ENCODE assay signal across 22 mouse cellular contexts in the genomic region with DNA sequence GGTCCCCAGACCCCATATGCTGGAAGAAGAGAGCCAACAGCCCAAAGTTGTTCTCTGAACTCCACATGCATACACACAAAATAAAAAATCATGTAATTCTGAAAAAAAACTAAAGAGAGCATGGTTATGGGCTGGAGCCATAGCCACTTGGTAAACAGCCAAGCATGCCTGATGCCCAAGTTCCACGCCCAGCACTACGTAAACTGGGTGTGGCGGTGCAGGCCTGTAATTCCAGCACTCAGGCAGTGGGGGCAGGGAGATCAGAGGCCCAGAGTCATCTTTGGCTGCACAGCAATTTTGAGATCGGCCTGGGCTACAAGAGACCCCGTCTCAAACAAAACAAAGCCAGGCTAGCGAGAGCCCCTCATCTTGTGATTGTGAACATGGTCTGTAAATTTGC. TPM values are rescaled to one million over a fixed set of nuclear protein-coding genes. Genes with fewer than 3 reads are reported as not detected.
DNase-seq lines count a peak whose midpoint lies in the region; ATAC-seq lines count a peak whose summit lies in the region.
"Had no signal": no experiment of that assay in that cellular context is flagged by ENCODE, and none has a peak within 500 bp of the region (broad histone marks: within the 10 kb centered on the region; RNA-seq: fewer than 3 reads in every experiment).

No protein-coding gene starts in this region.

- no peaks in the 10 kb centered on the region for H3K9me3 ChIP-seq in liver, embryonic 11.5 days (ENCODE audit: control insufficient read depth, low read length)
- no peaks in the 10 kb centered on the region for H3K9me3 ChIP-seq in liver, embryonic 16.5 days (replicated peaks; ENCODE audit: control insufficient read depth, low read length)
- no peaks in the 10 kb centered on the region for H3K9me3 ChIP-seq in midbrain, embryonic 13.5 days
- H3K9me3 ChIP-seq: kidney, embryonic 15.5 days had no signal

- no peak for ATAC-seq in liver, embryonic 11.5 days (replicated peaks; ENCODE audit: low FRiP score)
- peak; percentile 65; the same call in 1 of the 2 replicates for ATAC-seq in liver, embryonic 16.5 days (ENCODE audit: low read depth)
- 0 out of 2 replicates have a peak, but pooled peaks have one; percentile 50 for ATAC-seq in megakaryocyte-erythroid progenitor cell, adult 5-6 weeks (replicated peaks; ENCODE audit: low FRiP score, low TSS enrichment, poor library complexity, severe bottlenecking)
- no peak for ATAC-seq in midbrain, embryonic 13.5 days
- ATAC-seq: hindbrain, postnatal 0 days had no signal

- H3K4me3 ChIP-seq in liver, embryonic 11.5 days (ENCODE audit: low read depth, low read length), result no peak overlapping the region
- H3K4me3 ChIP-seq in liver, embryonic 16.5 days (ENCODE audit: low read depth, low read length), result no peak overlapping the region
- H3K4me3 ChIP-seq in midbrain, embryonic 13.5 days (replicated peaks), result no peak overlapping the region
- H3K4me3 ChIP-seq: kidney, embryonic 15.5 days had no signal

- WGBS in liver, embryonic 11.5 days, result 76% methylated on average over 6 of the region's 6 CpGs
- 57% methylated on average over 6 of the region's 6 CpGs for WGBS in liver, embryonic 16.5 days (ENCODE audit: insufficient replicate concordance)
- WGBS in midbrain, embryonic 13.5 days, result 81% methylated on average over 6 of the region's 6 CpGs

- H3K4me1 ChIP-seq in liver, embryonic 11.5 days (replicated peaks; ENCODE audit: control insufficient read depth, insufficient read depth, low read length), result no peaks in the 10 kb centered on the region
- H3K4me1 ChIP-seq in liver, embryonic 16.5 days (ENCODE audit: control insufficient read depth, low read depth, low read length), result peaks cover 4% of the 10 kb centered on the region; the same call in 1 of the 2 replicates
- peaks cover 3% of the 10 kb centered on the region; the same call in 1 of the 2 replicates for H3K4me1 ChIP-seq in midbrain, embryonic 13.5 days (replicated peaks)

- H3K27me3 ChIP-seq in liver, embryonic 11.5 days (replicated peaks; ENCODE audit: control insufficient read depth, insufficient read depth, low read length), result no peaks in the 10 kb centered on the region
- no peaks in the 10 kb centered on the region for H3K27me3 ChIP-seq in liver, embryonic 16.5 days (ENCODE audit: control insufficient read depth, insufficient read depth, low read depth, low read length)
- H3K27me3 ChIP-seq in midbrain, embryonic 13.5 days, result no peaks in the 10 kb centered on the region
- H3K27me3 ChIP-seq: kidney, embryonic 15.5 days had no signal

- no peak overlapping the region for H3K9ac ChIP-seq in liver, embryonic 11.5 days (ENCODE audit: low read depth, low read length)
- no peak overlapping the region for H3K9ac ChIP-seq in liver, embryonic 16.5 days (ENCODE audit: low read depth, low read length)
- H3K9ac ChIP-seq in midbrain, embryonic 13.5 days (replicated peaks), result no peak overlapping the region
- H3K9ac ChIP-seq: kidney, embryonic 15.5 days had no signal

- no peak overlapping the region for H3K27ac ChIP-seq in liver, embryonic 11.5 days (ENCODE audit: low read depth, low read length)
- H3K27ac ChIP-seq in liver, embryonic 16.5 days (ENCODE audit: low read length), result no peak overlapping the region
- H3K27ac ChIP-seq in midbrain, embryonic 13.5 days, result no peak overlapping the region
- H3K27ac ChIP-seq: hindbrain, postnatal 0 days; kidney, embryonic 15.5 days had no signal

- DNase-seq in liver, result peak; percentile 58
- no peak for DNase-seq in liver, embryonic 11.5 days (ENCODE audit: low spot score)
- peak; percentile 35 for DNase-seq in ZHBTc4 (ENCODE audit: low read depth, low spot score)
- no peak for DNase-seq in adrenal gland, postnatal 4 days (ENCODE audit: low spot score in 2 of 2)
- no peak for DNase-seq in thymus, postnatal 10 days (ENCODE audit: low spot score in 2 of 2)
- DNase-seq: adrenal gland, postnatal 10 days; cerebellum, postnatal 25 days; layer of hippocampus, adult 9-11 months had no signal

- H3K4me2 ChIP-seq in liver, embryonic 11.5 days, result no peak overlapping the region
- no peak overlapping the region for H3K4me2 ChIP-seq in liver, embryonic 16.5 days (ENCODE audit: low read depth, low read length)
- no peak overlapping the region for H3K4me2 ChIP-seq in midbrain, embryonic 13.5 days (replicated peaks)
- H3K4me2 ChIP-seq: kidney, embryonic 15.5 days had no signal

- no peaks in the 10 kb centered on the region for H3K36me3 ChIP-seq in liver, embryonic 11.5 days (ENCODE audit: control insufficient read depth, insufficient read depth, low read length)
- no peaks in the 10 kb centered on the region for H3K36me3 ChIP-seq in liver, embryonic 16.5 days (ENCODE audit: control insufficient read depth, insufficient read depth)
- no peaks in the 10 kb centered on the region for H3K36me3 ChIP-seq in midbrain, embryonic 13.5 days
- H3K36me3 ChIP-seq: kidney, embryonic 15.5 days had no signal

RNA-seq across cellular contexts. Expression of gene Gm47791, which starts 14.5 kb away (rescaled TPM):
- polyA plus RNA-seq in liver, embryonic 11.5 days (2014; fragmentation: Nextera tagmentation; extraction: Ambion mirVana), result not detected in 2 replicates
- polyA plus RNA-seq in liver, embryonic 16.5 days (2015; fragmentation: Nextera tagmentation; extraction: Ambion mirVana), result not detected in 2 replicates
- not detected in 2 replicates for total RNA-seq in megakaryocyte-erythroid progenitor cell, adult 5-6 weeks (2014; fragmentation: Nextera tagmentation)
- not detected in 2 replicates for total RNA-seq in megakaryocyte-erythroid progenitor cell, adult 5-6 weeks (2017)
- total RNA-seq in adrenal gland, postnatal 4 days (2021), result not detected
- not detected in 2 replicates for polyA plus RNA-seq in midbrain, embryonic 13.5 days (2015; fragmentation: Nextera tagmentation; extraction: Ambion mirVana)
- total RNA-seq: adrenal gland, postnatal 10 days; heart, adult 8-10 months; heart, postnatal 14 days; hindbrain, postnatal 0 days; left cerebral cortex, postnatal 36 days; midbrain, postnatal 0 days had no signal
- polyA plus RNA-seq: embryonic facial prominence, embryonic 11.5 days; forebrain, embryonic 11.5 days; hindbrain, postnatal 0 days; kidney, embryonic 15.5 days; midbrain, postnatal 0 days; neural tube, embryonic 14.5 days; spleen, adult 2 months; testis, adult 2 months had no signal

RNA-seq across cellular contexts. Expression of gene Tm4sf20, which starts 17.3 kb away (rescaled TPM):
- 0.12 TPM in 1 of 2 replicates, not detected in the other for polyA plus RNA-seq in liver, embryonic 11.5 days (2014; fragmentation: Nextera tagmentation; extraction: Ambion mirVana)
- 1.2 TPM in 1 of 2 replicates, not detected in the other for polyA plus RNA-seq in liver, embryonic 16.5 days (2015; fragmentation: Nextera tagmentation; extraction: Ambion mirVana)
- not detected in 2 replicates for total RNA-seq in megakaryocyte-erythroid progenitor cell, adult 5-6 weeks (2014; fragmentation: Nextera tagmentation)
- total RNA-seq in megakaryocyte-erythroid progenitor cell, adult 5-6 weeks (2017), result not detected in 2 replicates
- total RNA-seq in adrenal gland, postnatal 4 days (2021), result not detected
- polyA plus RNA-seq in midbrain, embryonic 13.5 days (2015; fragmentation: Nextera tagmentation; extraction: Ambion mirVana), result 0.11 and 0.22 TPM in 2 replicates
- total RNA-seq: adrenal gland, postnatal 10 days; heart, adult 8-10 months; heart, postnatal 14 days; hindbrain, postnatal 0 days; left cerebral cortex, postnatal 36 days; midbrain, postnatal 0 days had no signal
- polyA plus RNA-seq: embryonic facial prominence, embryonic 11.5 days; hindbrain, postnatal 0 days; midbrain, postnatal 0 days; neural tube, embryonic 14.5 days; spleen, adult 2 months; testis, adult 2 months had no signal

RNA-seq across cellular contexts. Expression of gene Agfg1, which starts 53.7 kb away (rescaled TPM):
- 47.6 and 58.7 TPM in 2 replicates for polyA plus RNA-seq in liver, embryonic 11.5 days (2014; fragmentation: Nextera tagmentation; extraction: Ambion mirVana)
- 39.0 and 44.7 TPM in 2 replicates for polyA plus RNA-seq in liver, embryonic 16.5 days (2015; fragmentation: Nextera tagmentation; extraction: Ambion mirVana)
- 30.1 and 39.6 TPM in 2 replicates for total RNA-seq in megakaryocyte-erythroid progenitor cell, adult 5-6 weeks (2014; fragmentation: Nextera tagmentation)
- total RNA-seq in megakaryocyte-erythroid progenitor cell, adult 5-6 weeks (2017), result 32.5 and 42.1 TPM in 2 replicates
- 10 to 100 TPM; 47.0 to 48.7 TPM for total RNA-seq in adrenal gland, postnatal 4 days (2021)
- polyA plus RNA-seq in midbrain, embryonic 13.5 days (2015; fragmentation: Nextera tagmentation; extraction: Ambion mirVana), result 26.5 and 31.0 TPM in 2 replicates

Comparison
In these comparisons a context has a peak if more than half of its experiments do, and no peak if none do; other contexts are left out.
1. DNase-seq: peak in liver (single experiment) and ZHBTc4 (single experiment); none in liver, embryonic 11.5 days (single experiment), adrenal gland, postnatal 4 days (0 of 2) and thymus, postnatal 10 days (0 of 2).
2. ATAC-seq: peak in liver, embryonic 16.5 days (single experiment) and megakaryocyte-erythroid progenitor cell, adult 5-6 weeks (single experiment); none in liver, embryonic 11.5 days (single experiment) and midbrain, embryonic 13.5 days (single experiment).